Mouse (Mus musculus): Measurements from ENCODE around the gene Polr2j.

The Polr2j gene

DNA sequence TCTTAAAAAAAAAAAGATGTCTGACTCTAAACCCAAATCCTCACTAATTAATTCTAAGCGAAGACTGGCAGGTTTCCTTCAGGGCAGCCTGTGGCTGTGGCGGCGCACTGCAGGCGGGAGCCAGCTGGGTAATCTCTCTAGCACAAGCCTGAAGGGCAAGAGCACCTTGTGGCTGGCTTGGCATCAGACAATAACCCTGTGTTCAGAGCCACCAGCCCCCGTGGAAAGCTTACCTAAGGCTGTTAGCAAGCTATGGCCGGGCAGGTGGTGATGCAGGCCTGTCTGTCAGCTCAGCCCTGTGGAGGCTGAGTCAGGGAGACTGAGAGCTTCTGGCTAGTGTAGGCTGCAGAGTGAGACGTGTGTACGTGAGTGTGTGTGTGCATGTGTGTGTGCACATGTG, 48.8 kb downstream of the Polr2j start:
- no peak for DNase-seq (ENCODE audit: low read depth, low spot score)

DNA sequence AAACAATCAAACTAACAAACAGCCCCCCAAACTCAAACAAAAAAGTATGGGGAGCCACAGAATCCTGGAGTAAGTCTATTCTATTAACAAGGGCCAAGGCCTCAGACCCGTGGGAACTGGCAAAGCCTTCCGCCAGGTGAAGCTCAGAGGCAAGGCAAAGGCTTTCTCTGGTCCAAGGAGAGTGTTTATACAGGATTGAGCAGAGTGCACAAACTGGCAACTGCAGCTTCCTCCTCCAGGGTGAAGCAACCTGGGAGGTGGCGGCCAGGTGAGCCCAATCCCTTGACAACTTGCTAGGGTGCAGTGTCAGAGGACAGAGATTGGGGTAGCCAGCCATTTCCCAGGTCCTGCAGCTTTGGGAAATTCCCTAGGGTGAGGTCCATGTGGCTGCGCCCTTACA, 50.9 kb downstream of the Polr2j start:
- no peak for DNase-seq (ENCODE audit: low read depth, low spot score)

DNA sequence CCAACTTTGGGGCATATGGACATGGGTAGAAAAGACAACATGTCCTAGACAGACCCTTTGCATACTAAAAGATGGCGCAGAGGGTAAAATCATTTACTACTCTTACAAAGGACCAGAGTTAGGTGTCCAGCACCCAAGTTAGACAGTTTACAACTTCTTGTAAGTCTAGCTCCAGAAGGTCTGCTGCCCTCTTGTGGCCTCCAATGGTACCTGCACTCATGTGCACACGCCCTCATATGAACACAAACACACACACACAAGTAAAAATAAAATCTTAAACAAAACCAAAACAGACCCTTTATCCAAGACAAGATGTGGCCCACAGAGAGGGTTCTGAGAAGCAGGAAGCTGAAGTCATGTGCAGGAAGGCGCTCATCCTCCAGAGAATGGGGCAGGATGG, 51.6 kb downstream of the Polr2j start:
- peak; percentile 27 for DNase-seq (ENCODE audit: low read depth, low spot score)

DNA sequence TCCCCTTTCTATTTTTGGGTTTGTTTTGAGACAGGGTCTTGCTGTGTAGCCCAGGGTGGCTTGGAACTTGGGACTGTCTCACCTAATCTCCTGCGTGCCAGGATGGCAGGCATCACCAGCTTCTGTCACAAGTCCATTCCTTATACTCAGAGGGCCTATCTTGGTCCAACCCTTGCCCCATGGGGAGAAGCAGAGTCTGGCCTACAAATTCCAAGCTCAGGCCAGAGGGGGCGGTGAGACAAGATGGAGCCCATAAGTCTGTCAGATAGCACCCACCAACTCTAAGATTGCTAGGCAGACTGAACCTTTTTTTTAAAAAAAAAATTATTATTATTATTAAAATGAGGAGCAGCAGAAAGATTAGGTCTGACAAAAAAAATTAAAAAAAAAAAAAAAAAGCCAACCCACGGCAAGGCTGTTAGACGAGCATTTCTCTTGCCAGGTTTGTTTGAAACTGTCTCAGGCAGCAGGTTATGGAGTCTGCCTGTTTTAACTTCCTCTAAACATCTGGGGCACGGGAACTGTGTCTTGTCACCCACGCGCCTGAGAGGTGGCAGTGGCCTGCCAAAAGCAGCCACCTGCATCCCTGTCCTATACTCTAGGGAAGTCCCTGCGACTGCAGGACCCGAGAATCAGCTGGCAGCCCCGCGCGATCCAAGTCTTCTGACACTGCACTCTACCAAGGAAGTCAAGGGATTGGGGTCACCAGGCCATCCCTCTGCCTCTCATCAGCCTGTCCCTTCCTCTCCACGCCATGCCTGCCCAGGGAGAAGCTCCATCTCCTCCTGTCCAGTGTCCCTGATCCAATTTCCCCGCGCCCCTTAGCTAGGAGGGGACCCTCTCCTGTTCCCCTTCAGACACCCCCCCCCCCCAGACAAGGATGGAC, 53.4 kb downstream of the Polr2j start:
- DNase-seq (ENCODE audit: low read depth, low spot score), result peak; percentile 60

DNA sequence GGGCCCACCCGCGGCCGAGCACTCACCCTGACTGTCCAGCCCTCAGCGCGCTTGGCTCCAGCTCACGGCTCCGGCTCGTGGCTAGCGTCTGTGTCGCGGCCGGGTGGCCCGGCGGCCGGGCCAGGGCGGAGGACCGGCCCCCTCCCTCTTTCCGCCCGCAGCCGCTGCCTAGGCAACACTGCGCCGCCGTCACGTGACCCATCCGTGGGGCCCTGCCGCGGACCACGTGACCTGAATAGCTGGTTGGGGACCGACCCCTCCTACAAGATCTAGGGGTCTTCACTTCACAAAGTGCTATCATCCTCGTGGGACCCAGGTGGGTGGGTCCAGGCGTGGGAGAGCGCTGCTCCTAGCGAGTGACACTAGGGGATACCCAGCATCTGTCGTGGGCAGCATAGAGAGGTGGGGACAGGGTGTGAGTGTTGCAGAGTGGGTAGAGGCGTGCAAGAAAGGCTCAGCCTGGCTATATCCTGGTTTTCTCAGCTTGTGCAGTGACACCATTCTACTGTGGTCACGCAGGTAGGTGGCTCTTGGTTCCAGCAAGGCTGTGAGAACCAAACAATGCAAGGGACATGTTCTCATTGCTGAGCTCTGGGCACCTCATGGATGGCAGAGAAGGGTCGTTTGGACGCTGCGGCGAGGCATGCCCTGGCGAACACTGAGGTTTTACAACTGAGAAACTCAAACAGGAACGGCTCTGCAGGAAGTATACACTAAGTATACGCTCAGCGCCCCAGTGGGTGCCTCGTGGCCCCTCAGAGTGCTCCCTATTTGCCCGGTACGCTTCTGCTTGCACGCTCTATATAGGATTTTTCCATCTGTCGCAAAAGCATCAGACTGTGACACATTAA, 54.3 kb downstream of the Polr2j start, which contains the start of gene Orai2:
Gene Orai2, minus strand, starts transcription at position 202 of the 851 bp plus-strand sequence.
- DNase-seq (ENCODE audit: low read depth, low spot score), result peak; percentile 75

DNA sequence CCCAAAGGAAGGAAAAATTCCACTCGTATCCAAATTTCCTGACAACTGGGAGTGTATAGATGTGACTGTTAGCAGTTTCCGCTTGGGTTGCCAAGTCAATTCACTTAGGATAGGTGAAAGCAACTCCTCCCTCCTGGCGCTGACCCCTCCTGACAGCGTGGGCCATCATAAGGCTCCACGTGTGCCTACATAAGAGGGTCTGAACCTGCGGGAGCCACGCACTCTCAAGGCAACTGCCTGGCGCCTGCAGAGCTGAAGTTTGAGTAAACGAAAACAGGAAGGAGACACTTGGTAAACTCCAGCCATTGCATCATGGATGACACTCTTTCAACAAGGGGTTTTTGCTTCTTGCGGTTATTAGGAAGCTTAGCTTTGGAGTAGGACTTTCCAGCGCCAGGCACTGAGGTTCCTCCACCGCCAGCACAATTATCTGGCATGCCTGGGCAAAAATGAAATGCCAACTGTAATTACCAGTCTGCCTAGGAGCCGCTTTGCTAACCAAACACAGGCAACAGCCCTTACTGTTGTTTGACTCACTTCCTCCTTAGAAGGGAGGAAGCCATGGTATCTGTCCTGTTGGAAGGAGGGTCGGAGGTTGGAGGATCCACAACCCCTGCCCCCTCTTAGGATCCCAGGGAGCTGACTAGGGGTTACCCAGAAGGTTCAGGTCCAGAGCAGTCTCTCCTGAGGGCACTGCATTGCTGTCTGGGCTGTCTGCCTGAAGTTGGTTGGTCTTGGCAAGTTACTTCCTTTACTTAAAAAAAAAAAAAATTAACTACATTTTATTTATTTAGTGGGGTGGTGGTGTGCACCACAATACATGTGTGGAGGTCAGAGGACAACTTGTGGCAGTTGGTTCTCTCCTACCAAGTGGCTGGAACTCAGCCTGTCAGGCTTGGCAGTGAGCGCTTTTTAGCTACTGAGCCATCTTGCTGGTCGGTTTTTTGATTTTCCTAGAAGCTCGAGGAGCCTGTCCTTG, 55.2 kb downstream of the Polr2j start:
- DNase-seq (ENCODE audit: low read depth, low spot score), result peak; percentile 75
